Mouse (Mus musculus): ENCODE measurements around the gene Ehmt1.
A peak's percentile ranks its signal among the peaks of the same experiment; 100 is the strongest.
"Not testable (repeated sequence)": the region's sequence is repeated elsewhere in the genome, so short reads cannot be mapped to it uniquely, and the experiment has no call there.

The Ehmt1 gene

GRCm38 (mm10) chr2:24918930-24919838 lies at the start of gene Ehmt1:
Gene Ehmt1, minus strand, starts transcription at chr2:24919614.
- DNase-seq (ENCODE audit: low read depth, low spot score), result peak; percentile 85

GRCm38 (mm10) chr2:24962304-24963000 lies 43.0 kb upstream of the Ehmt1 start, which contains the start of gene Dph7:
Gene Dph7, plus strand, starts transcription at chr2:24962400.
- peak; percentile 72 for DNase-seq (ENCODE audit: low read depth, low spot score)

GRCm38 (mm10) chr2:24960910-24961309 lies 41.5 kb upstream of the Ehmt1 start:
- DNase-seq (ENCODE audit: low read depth, low spot score), result no peak

GRCm38 (mm10) chr2:24952537-24953055 lies 33.2 kb upstream of the Ehmt1 start:
- DNase-seq (ENCODE audit: low read depth, low spot score), result no peak

- no peak for DNase-seq (ENCODE audit: low read depth, low spot score)
These were observed 30.7 kb upstream of the Ehmt1 start for GRCm38 (mm10) chr2:24950189-24950535.

- peak; percentile 93 for DNase-seq (ENCODE audit: low read depth, low spot score)
These were observed 30.2 kb upstream of the Ehmt1 start, which contains the start of gene Zmynd19 for GRCm38 (mm10) chr2:24949421-24950188. Gene Zmynd19, plus strand, starts transcription at chr2:24949792.

- DNase-seq (ENCODE audit: low read depth, low spot score), result not testable (repeated sequence)
These were observed 24.9 kb upstream of the Ehmt1 start for GRCm38 (mm10) chr2:24944304-24944703.

- no peak for DNase-seq (ENCODE audit: low read depth, low spot score)
These were observed 22.7 kb upstream of the Ehmt1 start for GRCm38 (mm10) chr2:24942092-24942491.

- peak; percentile 79 for DNase-seq (ENCODE audit: low read depth, low spot score)
These were observed 15.8 kb upstream of the Ehmt1 start, which contains the start of gene Arrdc1 for GRCm38 (mm10) chr2:24935057-24935796. Gene Arrdc1, minus strand, starts transcription at chr2:24935252.

GRCm38 (mm10) chr2:24934441-24934963 lies 15.1 kb upstream of the Ehmt1 start:
- no peak for DNase-seq (ENCODE audit: low read depth, low spot score)

GRCm38 (mm10) chr2:24929593-24929992 lies 10.2 kb upstream of the Ehmt1 start:
- no peak for DNase-seq (ENCODE audit: low read depth, low spot score)

- DNase-seq (ENCODE audit: low read depth, low spot score), result no peak
These were observed 9.7 kb upstream of the Ehmt1 start for GRCm38 (mm10) chr2:24929119-24929518.

GRCm38 (mm10) chr2:24927810-24928479 lies 8.5 kb upstream of the Ehmt1 start:
- DNase-seq (ENCODE audit: low read depth, low spot score), result no peak

- no peak for DNase-seq (ENCODE audit: low read depth, low spot score)
These were observed 7.5 kb upstream of the Ehmt1 start for GRCm38 (mm10) chr2:24926965-24927358.

- DNase-seq (ENCODE audit: low read depth, low spot score), result no peak
These were observed 7.0 kb upstream of the Ehmt1 start for GRCm38 (mm10) chr2:24926345-24926964.

GRCm38 (mm10) chr2:24925284-24925683 lies 5.9 kb upstream of the Ehmt1 start:
- DNase-seq (ENCODE audit: low read depth, low spot score), result no peak

GRCm38 (mm10) chr2:24923561-24923960 lies 4.1 kb upstream of the Ehmt1 start:
- DNase-seq (ENCODE audit: low read depth, low spot score), result no peak

GRCm38 (mm10) chr2:24919839-24920175 lies 393 bp upstream of the Ehmt1 start:
- DNase-seq (ENCODE audit: low read depth, low spot score), result no peak

GRCm38 (mm10) chr2:24914762-24915161 lies 4.7 kb downstream of the Ehmt1 start:
- DNase-seq (ENCODE audit: low read depth, low spot score), result no peak

- DNase-seq (ENCODE audit: low read depth, low spot score), result no peak
These were observed 6.8 kb downstream of the Ehmt1 start for GRCm38 (mm10) chr2:24912589-24912988.
